Mouse (Mus musculus) regulatory T cell (primary cell): Measurements from ENCODE around the gene F11.

Experiments used
- in situ Hi-C: fragments of 300-600 bp; cut with MboI, MseI; formaldehyde crosslinking; loops from one replicate; pipeline ENCODE4 v1.15.1; 2025; ENCODE audit warnings: high pct_unique_total_duplicates

F11 gene

DNA sequence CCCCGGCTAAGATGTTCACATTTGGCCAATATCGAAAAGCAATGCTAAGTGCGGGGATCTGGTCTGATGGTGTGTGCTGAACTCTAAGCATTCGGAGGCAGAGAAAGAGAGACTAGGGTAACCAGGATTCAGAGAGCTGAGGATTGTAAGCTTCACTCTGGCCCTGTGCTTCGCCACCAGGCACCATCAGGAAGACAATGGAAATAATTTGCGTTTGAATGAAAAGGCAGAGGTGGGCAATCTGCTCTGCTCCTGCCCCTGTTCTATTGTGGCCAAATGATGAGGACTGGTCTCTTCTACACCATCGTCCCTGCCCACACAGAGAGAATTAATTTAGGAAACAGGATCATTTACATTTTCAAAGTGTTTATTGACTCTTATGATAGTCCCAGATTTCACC, 15.5 kb downstream of the F11 start:
- in situ Hi-C loops, result no loop called here

DNA sequence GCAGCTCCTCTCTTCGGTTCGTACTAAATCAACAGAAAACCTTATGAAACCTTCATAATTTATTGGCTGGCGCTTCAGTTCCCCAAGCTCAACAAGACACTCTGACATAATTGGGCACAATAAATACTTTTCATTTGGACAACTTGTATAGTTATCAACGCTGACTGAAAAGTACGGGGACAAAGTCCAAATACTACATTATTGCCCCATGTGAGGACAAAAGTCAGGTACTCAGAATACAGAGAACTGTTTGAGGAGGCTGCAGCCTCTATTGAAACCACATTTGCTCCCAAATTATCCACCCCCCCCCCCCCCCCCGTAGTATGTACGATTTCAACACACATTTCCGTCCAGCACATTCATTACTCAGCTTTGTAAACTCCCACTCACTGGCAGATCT, 22.5 kb downstream of the F11 start:
- in situ Hi-C loops, result no loop called here

DNA sequence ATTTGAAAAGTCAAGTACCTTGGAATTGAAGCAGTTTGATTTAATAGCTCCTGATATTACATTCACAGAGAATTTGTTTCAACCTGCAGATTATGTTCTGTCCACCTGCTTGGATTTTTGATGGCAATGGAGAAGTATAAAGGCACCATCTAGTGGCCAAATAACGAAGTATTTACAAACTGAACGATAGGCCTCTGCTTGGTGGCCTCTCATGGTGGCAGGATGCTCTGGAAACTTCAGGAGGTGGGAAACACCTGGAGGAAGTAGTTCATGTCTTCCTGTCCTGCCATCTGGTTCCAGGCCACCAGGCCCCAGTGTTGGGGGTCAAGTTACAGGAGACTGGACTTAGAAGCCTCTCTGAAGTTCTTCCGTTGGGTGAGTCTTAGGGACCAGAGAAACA, 23.5 kb downstream of the F11 start:
- in situ Hi-C loops, result no loop called here

DNA sequence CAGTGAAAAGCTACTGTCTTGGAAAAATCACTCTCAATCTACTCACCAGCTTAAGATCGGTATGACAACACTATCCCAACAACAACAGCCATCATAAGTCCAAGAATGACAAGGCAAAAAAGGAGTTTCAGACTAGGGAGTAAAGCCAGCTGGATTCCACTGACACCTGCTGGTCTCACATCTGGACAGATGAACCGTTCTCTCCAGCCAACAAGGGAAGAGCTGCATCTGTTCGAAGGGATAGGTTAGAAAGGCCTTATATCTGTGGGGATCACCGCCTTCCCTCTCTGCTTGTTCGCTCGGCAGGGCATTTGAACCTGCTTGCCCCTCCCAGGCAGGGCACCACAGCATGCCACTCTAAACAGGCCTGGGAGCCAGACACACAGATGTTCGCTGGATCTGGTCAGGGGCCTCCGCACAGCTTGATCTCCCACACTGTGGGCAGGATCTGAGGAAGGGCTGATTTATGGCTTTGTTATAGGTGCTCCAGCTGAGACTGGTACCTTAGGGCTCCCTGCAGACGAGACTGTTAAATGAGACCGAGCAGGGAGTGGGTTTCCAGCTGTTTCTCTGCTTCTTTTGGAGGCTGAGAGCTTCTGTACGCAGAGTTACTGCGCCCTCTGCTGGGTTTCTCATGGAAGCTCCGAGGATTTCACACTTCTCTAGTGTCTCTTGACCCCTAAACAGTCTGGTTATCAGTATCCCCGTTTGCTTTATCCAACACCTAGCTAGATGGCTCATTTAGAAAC, 25.5 kb downstream of the F11 start:
- in situ Hi-C loops, result no loop called here

DNA sequence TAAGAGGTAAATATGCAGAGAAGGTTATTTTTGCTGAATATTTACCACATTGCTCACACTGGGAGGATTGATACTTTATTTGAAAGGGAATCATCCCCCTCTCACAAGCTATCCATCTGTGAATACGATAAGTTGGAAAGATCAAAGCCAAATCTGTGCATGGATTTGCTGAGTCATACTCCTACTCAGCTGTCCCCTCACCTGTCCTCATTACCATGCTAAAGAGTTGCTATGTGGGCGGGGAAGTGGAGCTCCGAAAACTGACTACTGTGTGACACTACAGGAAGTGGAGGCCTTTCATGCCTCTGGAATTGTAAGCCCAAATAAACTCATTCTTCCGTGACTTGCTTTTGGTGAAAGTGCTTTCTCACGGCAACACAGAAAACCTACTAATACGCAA, 26.6 kb downstream of the F11 start:
- in situ Hi-C loops, result no loop called here

DNA sequence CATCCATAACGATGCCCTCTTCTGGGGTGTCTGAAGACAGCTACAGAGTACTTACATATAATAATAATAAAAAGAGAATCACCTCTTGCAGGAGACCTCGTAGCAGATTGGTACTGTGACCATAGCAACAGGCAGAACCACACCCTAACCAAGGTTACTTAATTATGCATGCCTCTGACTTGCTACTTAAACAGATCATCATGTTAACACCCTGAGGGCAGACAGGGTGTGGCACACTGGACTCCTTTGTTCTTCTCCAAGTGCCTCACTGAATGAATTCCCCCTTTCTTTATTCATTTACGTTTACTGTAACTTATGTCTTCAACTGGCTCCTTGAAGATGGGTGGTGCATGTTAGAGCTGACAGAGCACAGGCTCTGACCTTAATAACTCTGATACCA, 28.6 kb downstream of the F11 start:
- in situ Hi-C loops, result no loop called here

DNA sequence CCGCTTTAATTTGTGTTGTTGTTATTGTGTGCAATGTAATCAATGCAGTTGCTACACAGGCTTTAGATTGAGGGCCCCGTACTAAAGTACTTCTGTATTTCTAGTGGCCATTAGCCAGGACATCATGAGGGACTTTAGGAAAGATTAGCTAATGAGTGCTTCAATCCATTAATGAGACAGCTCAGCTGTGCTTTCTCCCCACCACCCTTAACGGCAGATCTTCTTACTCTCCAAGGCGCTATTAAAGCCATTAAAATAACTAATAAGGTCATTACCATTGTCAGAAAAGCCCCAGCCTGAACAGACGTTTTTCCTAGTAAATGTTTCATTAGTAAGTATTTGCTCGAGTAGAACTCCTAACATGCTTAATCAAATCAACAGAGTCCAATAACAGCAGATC, 59.4 kb downstream of the F11 start:
- in situ Hi-C loops, result no loop called here

DNA sequence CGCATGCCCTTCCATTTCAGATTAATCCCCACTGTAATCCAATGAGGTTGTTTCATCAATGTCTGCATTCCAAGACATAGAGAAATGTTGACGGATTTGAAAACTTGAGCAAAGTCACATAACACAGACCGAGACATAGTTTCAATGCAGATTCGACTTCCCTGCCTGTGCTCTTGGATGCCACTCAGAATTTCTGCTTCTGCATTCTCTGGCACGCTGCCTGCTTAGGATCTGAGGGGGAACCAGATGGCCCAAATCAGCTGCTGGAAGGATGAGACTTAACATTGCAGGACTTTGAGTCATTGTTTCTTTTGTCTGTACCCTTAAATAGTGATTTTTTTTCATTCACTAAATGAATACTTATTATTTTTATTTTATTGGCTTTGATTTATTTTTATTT, 60.2 kb downstream of the F11 start:
- in situ Hi-C loops, result no loop called here

DNA sequence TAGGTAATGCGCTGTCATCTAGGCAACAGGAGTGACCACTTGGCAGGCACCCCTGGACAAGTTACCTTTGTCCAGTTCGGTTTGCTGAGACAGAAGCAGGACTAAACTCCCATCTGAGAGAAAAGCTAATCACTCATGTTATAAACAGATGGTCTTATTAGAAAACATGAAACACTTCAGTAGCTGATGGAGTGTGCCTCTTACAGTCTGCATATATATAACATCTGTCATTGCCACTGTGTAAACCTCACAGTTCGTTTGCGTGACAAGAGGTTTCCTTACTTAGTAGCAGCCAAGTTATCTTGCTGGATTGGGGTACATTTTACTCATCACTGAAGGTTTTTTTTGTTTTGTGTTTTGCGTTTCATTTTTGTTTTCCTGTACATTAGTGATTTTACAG, 64.5 kb downstream of the F11 start:
- in situ Hi-C loops, result no loop called here

DNA sequence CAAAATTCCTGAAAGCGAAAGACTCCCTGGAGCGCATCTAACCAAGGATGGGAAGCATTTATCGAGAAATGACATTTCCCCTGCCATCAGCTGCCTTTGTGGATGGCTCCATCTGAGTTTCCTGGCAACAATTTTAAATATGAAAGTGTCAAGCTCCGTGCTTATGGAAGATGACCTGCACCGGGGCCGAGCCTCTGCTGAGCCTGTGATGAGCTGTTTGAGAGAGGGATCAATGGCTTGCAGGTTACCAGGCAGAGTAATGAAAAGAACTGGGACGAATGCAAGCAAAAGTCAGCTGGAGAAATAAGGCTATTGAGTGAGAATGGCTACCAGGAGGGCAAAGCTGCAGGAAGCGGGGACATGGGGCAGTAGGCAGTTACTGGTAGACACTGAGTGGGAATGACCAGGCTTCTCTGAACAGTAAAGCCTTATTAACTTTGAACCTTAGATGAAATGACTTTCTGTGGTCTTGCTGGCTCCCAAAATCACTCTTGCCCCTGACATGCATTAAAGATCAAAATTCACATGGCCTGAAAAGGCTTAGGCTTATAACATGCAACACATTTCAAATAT, 65.8 kb downstream of the F11 start:
- in situ Hi-C loops, result no loop called here
